Mouse (Mus musculus): ENCODE data around the gene Slc27a1. TPM values are rescaled to one million over a fixed set of nuclear protein-coding genes. Genes with fewer than 3 reads are reported as not detected.

Slc27a1 gene
- polyA plus RNA-seq, 1 experiment: 16.4 TPM

DNA sequence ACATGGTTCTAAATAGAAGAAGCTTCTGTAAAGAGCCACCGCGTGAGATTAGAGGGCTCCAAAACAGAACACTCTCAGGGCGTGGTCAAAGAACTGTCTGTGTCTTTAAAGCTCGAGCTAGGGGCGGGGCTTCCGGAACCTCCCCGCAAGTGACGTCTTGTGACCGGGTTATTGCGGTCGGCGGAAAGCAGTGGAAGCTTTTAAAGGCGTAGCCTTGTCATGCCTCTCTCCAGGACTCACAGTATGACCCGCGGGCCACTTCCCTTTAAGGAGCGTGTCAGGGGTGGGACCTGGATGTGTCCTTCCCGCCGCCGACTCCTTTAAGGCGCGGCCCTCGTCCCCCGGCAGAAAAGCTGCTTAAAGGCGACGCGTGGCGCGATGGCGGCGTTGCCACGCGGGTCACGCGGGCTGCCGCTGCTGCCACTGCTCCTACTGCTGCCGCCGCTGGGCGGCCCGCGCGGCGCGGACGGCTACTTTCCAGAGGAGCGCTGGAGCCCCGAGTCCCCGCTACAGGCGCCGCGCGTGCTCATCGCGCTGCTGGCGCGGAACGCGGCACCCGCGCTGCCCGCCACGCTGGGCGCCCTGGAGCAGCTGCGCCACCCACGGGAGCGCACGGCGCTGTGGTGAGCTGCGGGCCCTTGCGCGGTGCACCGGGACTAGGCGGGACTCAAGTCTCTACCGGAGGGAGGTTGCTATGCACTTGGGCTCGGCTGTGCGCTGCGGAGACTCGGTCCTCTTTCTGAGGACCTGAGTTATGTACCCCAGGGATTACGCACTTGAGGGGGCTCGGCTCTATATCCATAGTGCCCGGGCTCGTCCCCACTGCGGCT lies 42.4 kb downstream of the Slc27a1 start, which contains the start of gene Colgalt1:
Gene Colgalt1 (plus strand): TSS at position 177 of the 830 bp plus-strand sequence.
- Histone ChIP-seq H3K9me3 (no peaks in the 10 kb centered on the region), H3K4me1 (peaks cover 49% of the 10 kb centered on the region), H3K36me3 (replicated peaks; ENCODE audit: low read length) (peaks cover 53% of the 10 kb centered on the region), H3K4me3 (replicated peaks) (peak within 1 kb of the TSS; percentile 95), H3K27me3 (replicated peaks) (no peaks in the 10 kb centered on the region)
- no peak for TF ChIP-seq GATA1 (IDR thresholded peaks at IDR 0.05; ENCODE audit: borderline replicate concordance, low read length)
- no peak for TF ChIP-seq FLI1 (IDR thresholded peaks at IDR 0.05; ENCODE audit: low read length)

DNA sequence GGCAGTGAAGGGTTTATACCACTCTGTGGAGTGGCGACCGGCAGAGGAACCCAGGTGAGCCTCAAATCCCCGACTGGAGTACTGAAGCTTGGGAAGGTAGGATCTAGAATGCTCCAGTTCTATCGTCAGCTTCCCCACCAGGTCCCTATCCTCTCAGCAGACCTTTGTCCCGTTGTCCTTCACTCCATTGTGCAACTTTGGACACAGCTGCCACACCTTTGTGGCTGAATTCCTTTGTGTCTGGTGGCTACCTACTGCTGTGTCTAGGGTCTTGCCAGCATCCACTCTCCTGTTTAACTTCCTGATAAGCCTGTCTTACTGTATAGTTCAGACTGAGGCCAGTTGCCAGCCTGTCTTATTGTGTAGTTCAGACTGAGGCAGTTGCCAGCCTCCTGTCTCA lies 43.5 kb downstream of the Slc27a1 start:
- Histone ChIP-seq H3K9me3 (no peaks in the 10 kb centered on the region), H3K4me1 (peaks cover 49% of the 10 kb centered on the region), H3K36me3 (replicated peaks; ENCODE audit: low read length) (peaks cover 51% of the 10 kb centered on the region), H3K4me3 (replicated peaks) (peak overlapping the region; percentile 95), H3K27me3 (replicated peaks) (no peaks in the 10 kb centered on the region)
- no peak for TF ChIP-seq FLI1 (IDR thresholded peaks at IDR 0.05; ENCODE audit: low read length)
- TF ChIP-seq GATA1 (IDR thresholded peaks at IDR 0.05; ENCODE audit: borderline replicate concordance, low read length): no peak

DNA sequence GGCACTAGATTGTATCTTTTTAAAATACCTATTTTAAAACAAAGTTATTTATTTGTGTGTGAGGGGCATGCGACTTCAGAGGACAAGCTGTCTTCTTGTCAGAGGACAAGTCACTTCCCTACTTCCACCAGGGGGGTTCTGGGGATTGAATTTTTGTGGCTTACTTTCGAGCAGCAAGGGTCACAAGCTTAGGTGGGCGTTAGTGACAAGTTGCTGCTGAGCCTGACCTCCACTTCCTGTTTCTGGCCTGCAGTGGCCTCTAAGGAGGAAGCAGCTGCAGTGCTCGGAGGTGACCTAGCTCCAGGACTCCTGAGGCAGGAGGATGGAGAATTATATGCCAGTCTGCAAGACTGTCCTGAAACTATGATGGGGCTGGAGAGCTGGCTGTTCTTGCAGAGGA lies 44.7 kb downstream of the Slc27a1 start:
- no peak for TF ChIP-seq GATA1 (IDR thresholded peaks at IDR 0.05; ENCODE audit: borderline replicate concordance, low read length)
- no peak for TF ChIP-seq FLI1 (IDR thresholded peaks at IDR 0.05; ENCODE audit: low read length)
- Histone ChIP-seq H3K36me3 (replicated peaks; ENCODE audit: low read length) (peaks cover 56% of the 10 kb centered on the region), H3K27me3 (replicated peaks) (no peaks in the 10 kb centered on the region), H3K9me3 (no peaks in the 10 kb centered on the region), H3K4me3 (replicated peaks) (peak overlapping the region; percentile 62), H3K4me1 (peaks cover 46% of the 10 kb centered on the region)

DNA sequence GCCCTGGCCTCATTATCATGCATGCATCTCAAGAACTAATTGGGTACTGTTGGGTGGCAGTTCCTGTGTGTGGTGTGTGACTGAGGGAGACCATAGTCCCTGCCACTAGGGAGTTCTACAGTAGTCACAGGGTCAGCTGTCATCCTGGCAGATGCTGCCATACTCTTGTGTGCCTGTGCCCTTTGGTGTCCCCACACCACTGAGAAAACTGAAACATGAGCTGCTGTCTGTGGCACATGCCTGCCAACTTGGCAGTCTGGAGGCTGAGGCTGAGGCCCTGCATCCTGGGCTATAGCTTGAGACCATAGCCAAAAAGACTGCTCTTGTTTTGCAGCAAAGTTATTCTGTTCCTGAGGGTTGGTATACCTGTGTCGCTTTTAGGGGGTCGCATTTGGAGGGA lies 51.1 kb downstream of the Slc27a1 start:
- no peak for TF ChIP-seq FLI1 (IDR thresholded peaks at IDR 0.05; ENCODE audit: low read length)
- TF ChIP-seq GATA1 (IDR thresholded peaks at IDR 0.05; ENCODE audit: borderline replicate concordance, low read length): no peak
- peaks cover 24% of the 10 kb centered on the region for H3K9me3 ChIP-seq
- H3K36me3 ChIP-seq (replicated peaks; ENCODE audit: low read length): peaks cover 94% of the 10 kb centered on the region
- H3K4me1 ChIP-seq: peaks cover 10% of the 10 kb centered on the region
- H3K4me3 ChIP-seq (replicated peaks): no peak overlapping the region
- H3K27me3 ChIP-seq (replicated peaks): no peaks in the 10 kb centered on the region

- TF ChIP-seq FLI1 (IDR thresholded peaks at IDR 0.05; ENCODE audit: low read length) (no peak), GATA1 (IDR thresholded peaks at IDR 0.05; ENCODE audit: borderline replicate concordance, low read length) (no peak)
- peaks cover 24% of the 10 kb centered on the region for H3K9me3 ChIP-seq
- peaks cover 68% of the 10 kb centered on the region for H3K36me3 ChIP-seq (replicated peaks; ENCODE audit: low read length)
- H3K4me1 ChIP-seq: peaks cover 48% of the 10 kb centered on the region
- H3K4me3 ChIP-seq (replicated peaks): no peak overlapping the region
- H3K27me3 ChIP-seq (replicated peaks): no peaks in the 10 kb centered on the region
These were observed 56.4 kb downstream of the Slc27a1 start for GRCm38 (mm10) chr8:71625088-71625487.

- H3K36me3 ChIP-seq (replicated peaks; ENCODE audit: low read length): peaks cover 56% of the 10 kb centered on the region
- peaks cover 20% of the 10 kb centered on the region for H3K9me3 ChIP-seq
- TF ChIP-seq GATA1 (IDR thresholded peaks at IDR 0.05; ENCODE audit: borderline replicate concordance, low read length) (no peak), FLI1 (IDR thresholded peaks at IDR 0.05; ENCODE audit: low read length) (no peak)
- peaks cover 61% of the 10 kb centered on the region for H3K4me1 ChIP-seq
- H3K4me3 ChIP-seq (replicated peaks): no peak overlapping the region
- H3K27me3 ChIP-seq (replicated peaks): no peaks in the 10 kb centered on the region
These were observed 58.1 kb downstream of the Slc27a1 start for GRCm38 (mm10) chr8:71626753-71627152.

DNA sequence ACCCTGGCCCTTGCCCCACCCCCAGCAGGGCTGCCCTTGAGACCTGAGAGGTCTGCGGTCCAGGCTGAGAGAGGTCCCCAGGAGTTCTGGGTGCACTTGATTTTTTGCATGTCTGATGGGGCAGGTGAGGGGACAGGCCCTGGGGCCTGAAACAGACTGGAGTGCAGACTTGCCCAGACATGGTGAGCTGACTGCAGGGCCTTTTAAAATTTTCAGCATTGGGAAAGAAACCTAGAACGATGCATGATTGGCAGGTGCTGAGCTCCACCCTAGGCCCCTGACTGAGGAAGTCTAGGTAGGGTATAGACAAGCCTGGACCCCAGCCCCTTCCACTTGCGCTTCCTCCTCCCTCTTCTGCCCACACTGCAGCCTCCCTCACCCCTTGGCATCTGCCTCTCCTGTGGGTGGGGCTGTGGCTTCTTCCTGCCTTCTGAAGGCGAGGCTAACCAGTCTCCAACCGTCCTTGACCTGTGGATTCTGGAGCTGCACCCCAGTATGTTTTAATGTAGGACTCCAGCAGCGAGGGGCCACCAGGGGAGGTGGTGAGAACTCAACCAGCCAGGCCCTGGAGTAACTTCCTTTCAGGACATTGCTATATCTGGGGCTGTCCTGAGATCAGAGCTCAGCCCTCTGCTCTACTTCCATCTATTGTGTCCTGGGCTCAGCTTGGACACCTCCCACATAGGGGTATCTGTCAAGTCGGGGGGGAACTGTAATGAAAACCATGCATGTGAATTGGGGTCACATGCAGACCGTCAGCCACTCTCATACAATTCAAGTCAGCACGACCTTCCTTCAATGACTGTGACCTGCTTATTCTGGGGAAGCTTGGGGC lies 58.8 kb downstream of the Slc27a1 start:
- Histone ChIP-seq H3K27me3 (replicated peaks) (no peaks in the 10 kb centered on the region), H3K4me3 (replicated peaks) (peak overlapping the region; percentile 51), H3K9me3 (peaks cover 13% of the 10 kb centered on the region), H3K36me3 (replicated peaks; ENCODE audit: low read length) (peaks cover 49% of the 10 kb centered on the region), H3K4me1 (peaks cover 68% of the 10 kb centered on the region)
- TF ChIP-seq FLI1 (IDR thresholded peaks at IDR 0.05; ENCODE audit: low read length) (no peak), GATA1 (IDR thresholded peaks at IDR 0.05; ENCODE audit: borderline replicate concordance, low read length) (no peak)

DNA sequence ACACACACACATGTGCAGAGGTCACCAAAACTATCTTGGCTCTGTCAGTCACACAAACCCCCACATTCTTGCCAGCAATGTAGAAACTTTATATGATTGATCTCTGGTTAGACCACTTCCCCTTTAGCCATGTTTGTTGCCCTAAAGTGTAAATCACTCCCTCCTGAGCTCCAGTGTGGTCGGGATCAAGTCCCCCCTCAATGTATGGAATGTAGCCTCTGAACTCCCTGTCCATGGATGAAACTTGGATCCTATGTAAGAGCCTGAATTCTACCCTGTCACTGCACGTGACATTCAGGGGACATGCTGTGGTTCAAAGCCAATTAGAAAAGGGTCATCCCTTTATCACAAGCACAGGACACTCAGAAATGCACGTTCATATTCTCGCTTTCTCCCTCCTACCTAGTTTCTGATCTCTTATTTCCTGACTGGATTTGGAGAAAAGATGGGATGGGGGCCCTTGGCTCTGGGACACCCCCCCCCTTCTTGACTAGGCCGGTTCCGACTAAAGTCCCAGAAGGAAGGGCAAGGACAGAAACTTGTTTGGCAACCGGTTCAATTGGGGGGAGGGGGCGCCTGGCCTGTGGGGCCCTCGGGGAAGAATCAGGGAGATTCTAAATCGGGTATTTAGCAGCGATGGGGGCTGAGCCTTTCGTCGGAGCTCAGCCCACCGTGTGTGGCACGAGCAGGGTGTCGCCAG lies 59.9 kb downstream of the Slc27a1 start:
- peaks cover 38% of the 10 kb centered on the region for H3K36me3 ChIP-seq (replicated peaks; ENCODE audit: low read length)
- peak overlapping the region; percentile 94 for H3K4me3 ChIP-seq (replicated peaks)
- H3K27me3 ChIP-seq (replicated peaks): no peaks in the 10 kb centered on the region
- TF ChIP-seq FLI1 (IDR thresholded peaks at IDR 0.05; ENCODE audit: low read length) (no peak), GATA1 (IDR thresholded peaks at IDR 0.05; ENCODE audit: borderline replicate concordance, low read length) (no peak)
- peaks cover 2% of the 10 kb centered on the region for H3K9me3 ChIP-seq
- peaks cover 79% of the 10 kb centered on the region for H3K4me1 ChIP-seq

GRCm38 (mm10) chr8:71629096-71629697 lies 60.5 kb downstream of the Slc27a1 start:
- Histone ChIP-seq H3K9me3 (no peaks in the 10 kb centered on the region), H3K27me3 (replicated peaks) (no peaks in the 10 kb centered on the region), H3K4me3 (replicated peaks) (peak overlapping the region; percentile 94), H3K36me3 (replicated peaks; ENCODE audit: low read length) (peaks cover 35% of the 10 kb centered on the region), H3K4me1 (peaks cover 85% of the 10 kb centered on the region)
- TF ChIP-seq GATA1 (IDR thresholded peaks at IDR 0.05; ENCODE audit: borderline replicate concordance, low read length) (no peak), FLI1 (IDR thresholded peaks at IDR 0.05; ENCODE audit: low read length) (no peak)

Measured in megakaryocyte, embryonic 14.5 days (primary cell).